Mouse (Mus musculus) olfactory bulb, adult 2 months (tissue): ENCODE data around the gene Etl4.

ENCODE experiments used
- CTCF ChIP-seq: fragments of 200-500 bp; IDR thresholded peaks from 2 replicates; pipeline ENCODE4 v1.5.1; 2012; ENCODE audit warnings: low read depth, mild to moderate bottlenecking, low read length, moderate library complexity; ENCODE audit not compliant: insufficient read depth
- POLR2A ChIP-seq: fragments of 200-500 bp; IDR thresholded peaks from 2 replicates; pipeline ENCODE4 v1.6.1; 2012; ENCODE audit warnings: mild to moderate bottlenecking, low read depth, low read length, moderate library complexity; ENCODE audit not compliant: insufficient read depth

- no peak for TF ChIP-seq CTCF
- no peak for TF ChIP-seq POLR2A
Measured at GRCm38 (mm10) chr2:20571940-20572339, 662.4 kb downstream of the Etl4 start.
